Mouse (Mus musculus) monocyte, adult 59 days (primary cell): ENCODE data around the gene Rasd1. TPM values are rescaled to one million over a fixed set of nuclear protein-coding genes. Genes with fewer than 3 reads are reported as not detected.

Source experiments
- total RNA-seq, 2 experiments: library from RNA; stranded (reverse); gene quantifications; one replicate each; pipeline ENCODE4 v1.2.4; 2023

Rasd1 gene
- under 1 TPM in 1 of 2 experiments, not detected in 1; 0.39 TPM for total RNA-seq

GRCm38 (mm10) chr11:59964818-59965217 is at the start of gene Rasd1:
TSS of gene Rasd1 (minus strand) at chr11:59964944.

GRCm38 (mm10) chr11:59947752-59948400 is 16.9 kb downstream of the Rasd1 start, which contains the start of gene Med9:
TSS of gene Med9 (plus strand) at chr11:59948206.

Other genes starting within 250 kb of the Rasd1 start
- not detected for gene Pld6, start 177.3 kb downstream of the Rasd1 start, total RNA-seq
- gene Flcn, start 154.9 kb downstream of the Rasd1 start, total RNA-seq = 10 to 100 TPM; 79.7 to 80.5 TPM
- 10 to 100 TPM; 10.0 to 11.3 TPM for gene Nt5m, start 125.5 kb downstream of the Rasd1 start, total RNA-seq
- gene Cops3, start 125.1 kb downstream of the Rasd1 start, total RNA-seq = 10 to 100 TPM; 39.2 to 46.6 TPM
- gene Med9, start 16.7 kb downstream of the Rasd1 start, total RNA-seq = 1 to 10 TPM; 6.4 to 6.9 TPM
- 1 to 10 TPM in 1 of 2 experiments, not detected in 1; 1.3 TPM for gene Pemt, start 81.5 kb upstream of the Rasd1 start, total RNA-seq
- gene Rai1, start 140.1 kb upstream of the Rasd1 start, total RNA-seq = 10 to 100 TPM; 36.7 to 45.4 TPM